Mouse (Mus musculus): ENCODE results near the gene Cnnm1. TPM values are rescaled to one million over a fixed set of nuclear protein-coding genes. Genes with fewer than 3 reads are reported as not detected.

The Cnnm1 gene
- 0.24 and 0.54 TPM in 2 replicates for polyA plus RNA-seq (2012; rRNA removed)

GRCm38 (mm10) chr19:43440112-43440737 lies at the start of gene Cnnm1:
Cnnm1 (plus strand) TSS chr19:43440436.

DNA sequence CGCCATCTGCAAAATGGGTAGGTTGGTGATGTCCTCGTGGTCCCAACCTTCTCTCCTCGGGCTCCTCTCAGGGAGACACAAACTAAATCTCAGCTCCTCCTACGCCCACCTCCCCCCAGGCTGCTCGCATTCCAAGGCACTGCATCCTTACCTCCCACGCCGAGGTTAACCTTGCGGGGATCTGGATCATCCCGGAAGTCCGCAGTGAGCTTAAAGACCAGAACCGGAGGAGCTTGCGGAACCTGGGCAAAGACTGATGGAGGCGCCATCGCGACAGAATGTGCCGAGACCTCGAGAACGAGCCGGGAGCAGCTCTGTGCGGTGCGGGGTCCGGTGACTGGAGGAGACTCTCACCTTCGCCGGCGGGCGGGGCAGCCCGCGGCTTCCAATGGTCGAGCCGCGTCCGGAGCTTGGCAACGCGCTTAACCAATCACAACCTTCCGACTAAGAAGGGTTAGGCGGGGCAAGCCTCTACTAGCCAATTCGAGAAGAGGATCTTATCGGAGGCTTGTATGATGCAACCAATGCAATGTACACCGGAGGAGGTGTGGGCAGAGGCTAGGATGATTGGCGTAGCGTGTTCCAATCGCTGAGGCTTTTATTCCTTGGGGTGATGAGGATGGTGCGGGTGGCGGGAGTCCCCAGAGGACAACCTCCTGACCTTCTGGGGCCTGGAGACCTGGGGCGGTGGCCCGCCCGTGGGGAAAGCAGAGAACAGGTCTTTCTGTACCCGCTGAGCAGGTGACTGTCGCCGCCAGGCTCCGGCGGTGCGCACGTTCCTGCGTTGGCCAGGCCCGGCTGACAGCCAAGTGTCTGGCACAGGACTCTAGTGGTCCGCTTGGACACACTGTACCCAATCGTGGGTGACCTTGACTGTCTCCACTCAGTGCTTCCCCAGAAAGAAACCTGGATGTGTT lies 84.2 kb downstream of the Cnnm1 start, which contains the start of gene Got1:
Gene Got1 (minus strand): TSS at position 419 of the 917 bp plus-strand sequence.

Other genes with a start within 250 kb of the Cnnm1 start
- 0.01 TPM in 2 replicates for gene Hpse2, start 52.1 kb upstream of the Cnnm1 start, polyA plus RNA-seq (2012; rRNA removed)
- gene Got1, start 84.2 kb downstream of the Cnnm1 start, polyA plus RNA-seq (2012; rRNA removed): 31.5 and 36.8 TPM in 2 replicates
- gene Nkx2-3, start 171.9 kb downstream of the Cnnm1 start, polyA plus RNA-seq (2012; rRNA removed): 0.07 and 0.12 TPM in 2 replicates
- 20.3 and 24.2 TPM in 2 replicates for gene Slc25a28, start 234.4 kb downstream of the Cnnm1 start, polyA plus RNA-seq (2012; rRNA removed)
- gene Entpd7, start 249.2 kb downstream of the Cnnm1 start, polyA plus RNA-seq (2012; rRNA removed): 1.5 and 1.6 TPM in 2 replicates

All from liver, embryonic 18 days (tissue).